Mouse (Mus musculus): ENCODE measurements around the gene Siah1b. TPM values are rescaled to one million over a fixed set of nuclear protein-coding genes. Genes with fewer than 3 reads are reported as not detected.

Siah1b gene
- 17.4 and 17.8 TPM in 2 replicates for polyA plus RNA-seq (2015; fragmentation: Nextera tagmentation; extraction: Ambion mirVana)

GRCm38 (mm10) chrX:164076040-164076775, at the start of gene Siah1b:
TSS of gene Siah1b (minus strand) at chrX:164076493.
- peak within 1 kb of the TSS; percentile 88 for H3K4me2 ChIP-seq (ENCODE audit: low read depth, low read length)

DNA sequence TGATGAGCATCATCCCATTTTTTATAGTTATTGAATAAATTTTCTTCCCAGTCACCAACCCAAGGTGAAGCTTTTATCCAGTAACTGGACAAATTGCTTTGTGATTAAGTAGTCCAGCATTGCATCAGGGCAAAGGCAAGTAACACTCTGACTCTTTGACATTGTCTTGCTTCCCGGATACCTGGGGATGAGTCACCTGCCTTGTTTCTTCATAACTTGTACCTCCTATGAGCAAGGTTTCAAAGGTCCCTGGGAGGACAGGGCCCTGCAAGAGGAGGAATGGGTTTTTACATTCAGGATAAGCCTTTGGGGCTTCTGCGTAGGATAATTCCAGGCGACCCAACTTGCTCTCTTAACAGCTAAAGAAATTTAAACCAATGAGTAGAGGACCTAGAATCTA, 47.6 kb upstream of the Siah1b start:
- Histone ChIP-seq H3K9ac (ENCODE audit: low read length) (no peak overlapping the region), H3K9me3 (replicated peaks; ENCODE audit: control insufficient read depth, low read length) (no peaks in the 10 kb centered on the region), H3K4me2 (ENCODE audit: low read depth, low read length) (no peak overlapping the region), H3K27ac (ENCODE audit: low read length) (no peak overlapping the region), H3K4me3 (ENCODE audit: low read length) (no peak overlapping the region), H3K4me1 (ENCODE audit: control insufficient read depth, insufficient read depth, low read length) (no peaks in the 10 kb centered on the region), H3K36me3 (ENCODE audit: control insufficient read depth, insufficient read depth) (no peaks in the 10 kb centered on the region), H3K27me3 (ENCODE audit: control insufficient read depth, insufficient read depth, low read length) (no peaks in the 10 kb centered on the region)
- no peak for ATAC-seq (replicated peaks; ENCODE audit: extremely low read depth, insufficient read depth, low FRiP score)
- WGBS, result 79% methylated on average over 3 of the region's 3 CpGs

More at GRCm38 (mm10) chrX:164076040-164076775, at the start of gene Siah1b:
- Histone ChIP-seq H3K9ac (ENCODE audit: low read length) (peak within 1 kb of the TSS; percentile 75), H3K27me3 (ENCODE audit: control insufficient read depth, insufficient read depth, low read length) (no peaks in the 10 kb centered on the region), H3K9me3 (replicated peaks; ENCODE audit: control insufficient read depth, low read length) (no peaks in the 10 kb centered on the region), H3K27ac (ENCODE audit: low read length) (peak within 1 kb of the TSS; percentile 88), H3K36me3 (ENCODE audit: control insufficient read depth, insufficient read depth) (peaks cover 3% of the 10 kb centered on the region; the same call in 1 of the 2 replicates), H3K4me3 (ENCODE audit: low read length) (peak within 1 kb of the TSS; percentile 69), H3K4me1 (ENCODE audit: control insufficient read depth, insufficient read depth, low read length) (peaks cover 4% of the 10 kb centered on the region; the same call in 1 of the 2 replicates)
- WGBS, result 23% methylated on average over 54 of the region's 54 CpGs
- peak; percentile 99 for ATAC-seq (replicated peaks; ENCODE audit: extremely low read depth, insufficient read depth, low FRiP score)

DNA sequence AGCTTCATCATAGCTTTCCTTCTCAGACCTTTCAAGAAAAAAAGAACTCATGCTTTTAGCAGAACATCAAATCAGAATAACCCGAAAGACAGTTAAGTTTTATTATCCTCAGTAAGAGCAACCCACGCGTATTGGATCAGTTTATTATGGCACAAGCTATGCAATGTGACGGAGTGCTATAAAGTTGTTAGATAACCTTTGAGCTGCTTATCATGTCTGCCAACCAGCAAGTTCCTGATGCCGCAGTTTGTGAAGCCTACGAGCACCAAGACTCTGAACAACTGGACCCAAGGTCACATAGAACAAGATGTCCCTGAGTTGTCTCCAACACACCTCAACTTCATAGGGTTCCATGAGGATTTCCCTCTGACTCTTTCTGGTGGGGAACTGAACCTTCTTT, 37.5 kb upstream of the Siah1b start:
- 68% methylated on average over 6 of the region's 6 CpGs for WGBS

GRCm38 (mm10) chrX:164111146-164111545, 34.9 kb upstream of the Siah1b start:
- H3K4me3 ChIP-seq (ENCODE audit: low read length), result no peak overlapping the region
- no peak overlapping the region for H3K4me2 ChIP-seq (ENCODE audit: low read depth, low read length)
- no peaks in the 10 kb centered on the region for H3K36me3 ChIP-seq (ENCODE audit: control insufficient read depth, insufficient read depth)
- no peaks in the 10 kb centered on the region for H3K4me1 ChIP-seq (ENCODE audit: control insufficient read depth, insufficient read depth, low read length)
- no peak overlapping the region for H3K9ac ChIP-seq (ENCODE audit: low read length)
- no peak for ATAC-seq (replicated peaks; ENCODE audit: extremely low read depth, insufficient read depth, low FRiP score)
- no peak overlapping the region for H3K27ac ChIP-seq (ENCODE audit: low read length)
- no peaks in the 10 kb centered on the region for H3K27me3 ChIP-seq (ENCODE audit: control insufficient read depth, insufficient read depth, low read length)
- H3K9me3 ChIP-seq (replicated peaks; ENCODE audit: control insufficient read depth, low read length), result no peaks in the 10 kb centered on the region
- 57% methylated on average over 3 of the region's 3 CpGs for WGBS

More for the DNA sequence above, 37.5 kb upstream of the Siah1b start:
- Histone ChIP-seq H3K27ac (ENCODE audit: low read length) (no peak overlapping the region), H3K9ac (ENCODE audit: low read length) (no peak overlapping the region), H3K27me3 (ENCODE audit: control insufficient read depth, insufficient read depth, low read length) (no peaks in the 10 kb centered on the region), H3K4me3 (ENCODE audit: low read length) (no peak overlapping the region), H3K4me1 (ENCODE audit: control insufficient read depth, insufficient read depth, low read length) (no peaks in the 10 kb centered on the region), H3K36me3 (ENCODE audit: control insufficient read depth, insufficient read depth) (no peaks in the 10 kb centered on the region), H3K4me2 (ENCODE audit: low read depth, low read length) (no peak overlapping the region), H3K9me3 (replicated peaks; ENCODE audit: control insufficient read depth, low read length) (no peaks in the 10 kb centered on the region)
- ATAC-seq (replicated peaks; ENCODE audit: extremely low read depth, insufficient read depth, low FRiP score), result no peak

DNA sequence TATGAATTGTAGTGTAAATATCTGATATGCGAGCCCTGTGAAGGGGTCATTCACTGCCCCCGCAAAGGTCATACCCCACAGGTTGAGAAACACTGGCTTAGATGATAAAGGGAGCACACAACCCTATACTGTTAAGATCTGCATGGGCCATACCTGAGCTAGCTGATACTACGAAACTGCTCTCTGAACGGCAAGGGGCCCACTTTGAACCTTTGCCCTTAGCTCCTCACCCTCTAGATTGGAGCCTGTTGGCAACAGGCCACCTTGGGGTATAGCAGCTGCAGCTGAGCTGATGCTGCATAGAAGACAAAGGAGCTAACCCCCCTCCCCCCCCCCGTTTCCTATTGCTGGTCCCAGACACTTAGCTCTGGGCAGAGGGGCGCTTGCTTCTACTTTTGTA, 26.4 kb upstream of the Siah1b start:
- Histone ChIP-seq H3K27ac (ENCODE audit: low read length) (no peak overlapping the region), H3K27me3 (ENCODE audit: control insufficient read depth, insufficient read depth, low read length) (no peaks in the 10 kb centered on the region), H3K4me2 (ENCODE audit: low read depth, low read length) (no peak overlapping the region), H3K4me1 (ENCODE audit: control insufficient read depth, insufficient read depth, low read length) (no peaks in the 10 kb centered on the region), H3K9ac (ENCODE audit: low read length) (no peak overlapping the region), H3K4me3 (ENCODE audit: low read length) (no peak overlapping the region), H3K9me3 (replicated peaks; ENCODE audit: control insufficient read depth, low read length) (no peaks in the 10 kb centered on the region), H3K36me3 (ENCODE audit: control insufficient read depth, insufficient read depth) (no peaks in the 10 kb centered on the region)
- 61% methylated on average over 6 of the region's 6 CpGs for WGBS
- ATAC-seq (replicated peaks; ENCODE audit: extremely low read depth, insufficient read depth, low FRiP score), result no peak

GRCm38 (mm10) chrX:164102198-164102597, 25.9 kb upstream of the Siah1b start:
- no peaks in the 10 kb centered on the region for H3K9me3 ChIP-seq (replicated peaks; ENCODE audit: control insufficient read depth, low read length)
- H3K4me2 ChIP-seq (ENCODE audit: low read depth, low read length), result no peak overlapping the region
- no peak for ATAC-seq (replicated peaks; ENCODE audit: extremely low read depth, insufficient read depth, low FRiP score)
- no peak overlapping the region for H3K27ac ChIP-seq (ENCODE audit: low read length)
- no peaks in the 10 kb centered on the region for H3K36me3 ChIP-seq (ENCODE audit: control insufficient read depth, insufficient read depth)
- H3K4me3 ChIP-seq (ENCODE audit: low read length), result no peak overlapping the region
- no peak overlapping the region for H3K9ac ChIP-seq (ENCODE audit: low read length)
- WGBS, result 74% methylated on average over 7 of the region's 7 CpGs
- H3K4me1 ChIP-seq (ENCODE audit: control insufficient read depth, insufficient read depth, low read length), result no peaks in the 10 kb centered on the region
- H3K27me3 ChIP-seq (ENCODE audit: control insufficient read depth, insufficient read depth, low read length), result no peaks in the 10 kb centered on the region

DNA sequence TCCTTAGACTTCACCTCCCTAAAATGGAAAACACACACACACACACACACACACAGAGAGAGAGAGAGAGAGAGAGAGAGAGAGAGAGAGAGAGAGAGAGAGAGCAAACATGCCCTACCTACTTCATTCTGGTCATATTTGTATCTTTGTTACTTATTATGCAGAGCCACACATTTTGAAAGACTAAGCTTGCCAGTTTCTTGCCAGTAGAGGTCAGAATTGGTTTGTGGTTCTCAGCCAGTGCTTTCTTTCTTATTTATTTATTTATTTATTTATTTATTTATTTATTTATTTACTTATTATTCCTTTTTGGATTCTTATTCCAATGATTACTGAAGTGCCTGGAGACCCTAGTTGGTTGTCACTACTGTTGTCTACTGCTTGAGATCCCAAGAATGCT, 25.2 kb upstream of the Siah1b start:
- Histone ChIP-seq H3K9ac (ENCODE audit: low read length) (no peak overlapping the region), H3K4me3 (ENCODE audit: low read length) (no peak overlapping the region), H3K27me3 (ENCODE audit: control insufficient read depth, insufficient read depth, low read length) (no peaks in the 10 kb centered on the region), H3K27ac (ENCODE audit: low read length) (no peak overlapping the region), H3K4me2 (ENCODE audit: low read depth, low read length) (no peak overlapping the region), H3K4me1 (ENCODE audit: control insufficient read depth, insufficient read depth, low read length) (no peaks in the 10 kb centered on the region), H3K36me3 (ENCODE audit: control insufficient read depth, insufficient read depth) (no peaks in the 10 kb centered on the region), H3K9me3 (replicated peaks; ENCODE audit: control insufficient read depth, low read length) (no peaks in the 10 kb centered on the region)
- no peak for ATAC-seq (replicated peaks; ENCODE audit: extremely low read depth, insufficient read depth, low FRiP score)

- H3K4me1 ChIP-seq (ENCODE audit: control insufficient read depth, insufficient read depth, low read length), result no peaks in the 10 kb centered on the region
- H3K36me3 ChIP-seq (ENCODE audit: control insufficient read depth, insufficient read depth), result no peaks in the 10 kb centered on the region
- 69% methylated on average over 2 of the region's 2 CpGs for WGBS
- no peaks in the 10 kb centered on the region for H3K27me3 ChIP-seq (ENCODE audit: control insufficient read depth, insufficient read depth, low read length)
- H3K27ac ChIP-seq (ENCODE audit: low read length), result no peak overlapping the region
- H3K9ac ChIP-seq (ENCODE audit: low read length), result no peak overlapping the region
- no peak for ATAC-seq (replicated peaks; ENCODE audit: extremely low read depth, insufficient read depth, low FRiP score)
- H3K4me2 ChIP-seq (ENCODE audit: low read depth, low read length), result no peak overlapping the region
- H3K9me3 ChIP-seq (replicated peaks; ENCODE audit: control insufficient read depth, low read length), result no peaks in the 10 kb centered on the region
- no peak overlapping the region for H3K4me3 ChIP-seq (ENCODE audit: low read length)
Measured at GRCm38 (mm10) chrX:164095838-164096237, 19.5 kb upstream of the Siah1b start.

DNA sequence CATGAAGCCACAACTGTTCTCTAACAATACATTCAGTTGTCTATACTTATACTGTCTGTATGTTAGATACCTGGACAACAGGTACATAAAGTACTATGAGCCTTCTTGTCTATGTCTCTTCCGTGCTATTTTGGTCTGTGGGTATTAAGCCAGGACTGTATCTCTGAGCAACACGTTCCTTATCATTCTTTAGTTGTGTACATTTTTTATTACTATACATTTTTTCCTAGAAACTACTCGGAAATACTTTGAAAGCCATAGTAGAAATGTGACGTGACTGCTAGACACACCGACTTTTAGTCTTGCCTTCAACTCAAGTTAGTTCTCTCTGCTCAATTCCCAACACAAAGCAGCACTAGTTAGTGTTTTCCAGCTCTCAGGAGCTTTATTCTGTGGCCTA, 17.1 kb upstream of the Siah1b start:
- 76% methylated on average over 5 of the region's 5 CpGs for WGBS
- Histone ChIP-seq H3K4me1 (ENCODE audit: control insufficient read depth, insufficient read depth, low read length) (no peaks in the 10 kb centered on the region), H3K9me3 (replicated peaks; ENCODE audit: control insufficient read depth, low read length) (no peaks in the 10 kb centered on the region), H3K27me3 (ENCODE audit: control insufficient read depth, insufficient read depth, low read length) (no peaks in the 10 kb centered on the region), H3K4me2 (ENCODE audit: low read depth, low read length) (no peak overlapping the region), H3K9ac (ENCODE audit: low read length) (no peak overlapping the region), H3K36me3 (ENCODE audit: control insufficient read depth, insufficient read depth) (no peaks in the 10 kb centered on the region), H3K4me3 (ENCODE audit: low read length) (no peak overlapping the region), H3K27ac (ENCODE audit: low read length) (no peak overlapping the region)
- no peak for ATAC-seq (replicated peaks; ENCODE audit: extremely low read depth, insufficient read depth, low FRiP score)
